Mouse (Mus musculus) frontal cortex, postnatal 14 days (tissue): ENCODE measurements around the gene Fam229a.

Experiments
- DNase-seq, 2 experiments: peaks; one replicate each; pipeline ENCODE4 v3.0.0; 2022; ENCODE audit warnings: low spot score in 2 of 2

Fam229a gene

GRCm38 (mm10) chr4:129495672-129496562, 4.9 kb downstream of the Fam229a start:
- DNase-seq = peak; percentile 61 to 79

- DNase-seq = no peak
Measured at GRCm38 (mm10) chr4:129496631-129497030, 5.6 kb downstream of the Fam229a start.

- no peak for DNase-seq
Measured at GRCm38 (mm10) chr4:129498941-129499340, 8.0 kb downstream of the Fam229a start.

- no peak for DNase-seq
Measured at GRCm38 (mm10) chr4:129500017-129500416, 9.0 kb downstream of the Fam229a start.

GRCm38 (mm10) chr4:129500607-129501566, 9.9 kb downstream of the Fam229a start:
- peak in 1 of 2 experiments; percentile 68 for DNase-seq

GRCm38 (mm10) chr4:129502327-129502888, 11.4 kb downstream of the Fam229a start:
- DNase-seq = no peak

GRCm38 (mm10) chr4:129502901-129503444, 12.0 kb downstream of the Fam229a start:
- peak in 1 of 2 experiments; percentile 6 for DNase-seq

GRCm38 (mm10) chr4:129505511-129505910, 14.5 kb downstream of the Fam229a start:
- no peak for DNase-seq

GRCm38 (mm10) chr4:129507434-129508236, 16.6 kb downstream of the Fam229a start:
- no peak for DNase-seq

- no peak for DNase-seq
Measured at GRCm38 (mm10) chr4:129508237-129508515, 17.2 kb downstream of the Fam229a start.

GRCm38 (mm10) chr4:129508834-129509600, 18.0 kb downstream of the Fam229a start:
- DNase-seq = no peak

GRCm38 (mm10) chr4:129509650-129510049, 18.7 kb downstream of the Fam229a start:
- no peak for DNase-seq

- DNase-seq = no peak
Measured at GRCm38 (mm10) chr4:129510723-129511412, 19.9 kb downstream of the Fam229a start.

- DNase-seq = no peak
Measured at GRCm38 (mm10) chr4:129511413-129512096, 20.6 kb downstream of the Fam229a start.

GRCm38 (mm10) chr4:129513086-129513767, 22.2 kb downstream of the Fam229a start, which contains the start of gene Marcksl1:
TSS of gene Marcksl1 (plus strand) at chr4:129513581.
- peak; percentile 82 to 84 for DNase-seq

- no peak for DNase-seq
Measured at GRCm38 (mm10) chr4:129513891-129514290, 22.9 kb downstream of the Fam229a start.

GRCm38 (mm10) chr4:129514300-129514898, 23.4 kb downstream of the Fam229a start:
- DNase-seq = no peak

- no peak for DNase-seq
Measured at GRCm38 (mm10) chr4:129516925-129517324, 25.9 kb downstream of the Fam229a start.
